Mouse (Mus musculus) liver, embryonic 13.5 days (tissue): ENCODE results near the gene Tmem110. TPM values are rescaled to one million over a fixed set of nuclear protein-coding genes. Genes with fewer than 3 reads are reported as not detected.

ENCODE experiments used
- ATAC-seq: fragments of 200-750 bp; cut with Nextera tagmentation; 2 replicates; pipeline ENCODE4 v1.8.0; 2017; ENCODE audit warnings: low read depth, mild to moderate bottlenecking, moderate number of reproducible peaks, moderate library complexity
- DNase-seq: peaks from one replicate; pipeline ENCODE4 v3.0.0; 2022
- H3K27ac ChIP-seq: fragments of 300-500 bp; sonication (generic); 2 replicates; pipeline ENCODE4 v1.5.1; 2015; ENCODE audit warnings: moderate library complexity, mild to moderate bottlenecking, inconsistent platforms
- H3K27me3 ChIP-seq: fragments of 300-500 bp; sonication (generic); 2 replicates; pipeline ENCODE4 v1.6.1; 2015; ENCODE audit warnings: mild to moderate bottlenecking, inconsistent platforms
- H3K36me3 ChIP-seq: fragments of 300-500 bp; sonication (generic); 2 replicates; pipeline ENCODE4 v1.6.1; 2015; ENCODE audit warnings: mild to moderate bottlenecking, inconsistent platforms
- H3K4me1 ChIP-seq: fragments of 300-500 bp; sonication (generic); replicated peaks from 2 replicates; pipeline ENCODE4 v1.6.1; 2015; ENCODE audit warnings: inconsistent platforms
- H3K4me2 ChIP-seq: fragments of 300-500 bp; sonication (generic); 2 replicates; pipeline ENCODE4 v1.6.1; 2015; ENCODE audit warnings: inconsistent platforms, mild to moderate bottlenecking, moderate library complexity
- H3K4me3 ChIP-seq: fragments of 300-500 bp; sonication (generic); replicated peaks from 2 replicates; pipeline ENCODE4 v1.5.1; 2015; ENCODE audit warnings: mild to moderate bottlenecking, inconsistent platforms
- H3K9ac ChIP-seq: fragments of 300-500 bp; sonication (generic); 2 replicates; pipeline ENCODE4 v1.6.1; 2015; ENCODE audit warnings: mild to moderate bottlenecking, inconsistent platforms
- H3K9me3 ChIP-seq: fragments of 300-500 bp; sonication (generic); replicated peaks from 2 replicates; pipeline ENCODE4 v1.6.1; 2016; ENCODE audit warnings: inconsistent platforms
- WGBS: fragments of 180-500 bp; shearing (Covaris S2); methylation state at CpG from one replicate; pipeline ENCODE4 v1.1.7; 2015; ENCODE audit not compliant: insufficient replicate concordance; 5-methylcytosine and 5-hydroxymethylcytosine counted together
- polyA plus RNA-seq: library from polyadenylated mRNA; unstranded; fragments of >200 nt; fragmentation: Nextera tagmentation; extraction: Ambion mirVana; gene quantifications from 2 replicates; pipeline ENCODE4 v1.2.1, GENCODE M21; 2015

Gene Tmem110
- polyA plus RNA-seq, 1 experiment from 2014 or later: 11.6 TPM

DNA sequence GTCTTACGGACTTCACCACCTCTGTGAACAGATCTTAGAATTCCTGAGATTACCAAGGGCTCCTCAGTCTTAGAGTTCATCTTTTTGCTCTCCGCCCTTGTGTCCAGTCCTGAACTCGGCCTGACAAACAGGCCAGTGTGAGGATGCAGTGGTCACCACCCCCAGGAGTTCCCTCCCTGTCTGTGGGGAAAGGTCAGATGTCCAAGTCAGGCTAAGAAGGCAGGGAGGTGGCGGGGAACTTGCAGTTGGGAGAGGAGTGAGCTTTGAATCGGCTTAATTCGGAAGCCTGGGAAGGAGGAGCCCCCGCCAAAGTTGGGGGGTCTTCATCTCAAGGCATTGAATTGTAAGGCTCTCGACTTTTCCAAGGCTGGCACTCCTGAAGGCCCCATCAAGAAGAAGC lies 54.9 kb downstream of the Tmem110 start:
- Histone ChIP-seq H3K27me3 (no peaks in the 10 kb centered on the region), H3K4me2 (no peak overlapping the region), H3K9me3 (no peaks in the 10 kb centered on the region), H3K4me1 (peaks cover 33% of the 10 kb centered on the region), H3K36me3 (0 out of 2 replicates have a peak, but pooled peaks cover 5% of the 10 kb centered on the region), H3K27ac (no peak overlapping the region), H3K4me3 (no peak overlapping the region), H3K9ac (no peak overlapping the region)
- 73% methylated on average over 8 of the region's 8 CpGs for WGBS
- ATAC-seq: no peak
- DNase-seq: no peak

DNA sequence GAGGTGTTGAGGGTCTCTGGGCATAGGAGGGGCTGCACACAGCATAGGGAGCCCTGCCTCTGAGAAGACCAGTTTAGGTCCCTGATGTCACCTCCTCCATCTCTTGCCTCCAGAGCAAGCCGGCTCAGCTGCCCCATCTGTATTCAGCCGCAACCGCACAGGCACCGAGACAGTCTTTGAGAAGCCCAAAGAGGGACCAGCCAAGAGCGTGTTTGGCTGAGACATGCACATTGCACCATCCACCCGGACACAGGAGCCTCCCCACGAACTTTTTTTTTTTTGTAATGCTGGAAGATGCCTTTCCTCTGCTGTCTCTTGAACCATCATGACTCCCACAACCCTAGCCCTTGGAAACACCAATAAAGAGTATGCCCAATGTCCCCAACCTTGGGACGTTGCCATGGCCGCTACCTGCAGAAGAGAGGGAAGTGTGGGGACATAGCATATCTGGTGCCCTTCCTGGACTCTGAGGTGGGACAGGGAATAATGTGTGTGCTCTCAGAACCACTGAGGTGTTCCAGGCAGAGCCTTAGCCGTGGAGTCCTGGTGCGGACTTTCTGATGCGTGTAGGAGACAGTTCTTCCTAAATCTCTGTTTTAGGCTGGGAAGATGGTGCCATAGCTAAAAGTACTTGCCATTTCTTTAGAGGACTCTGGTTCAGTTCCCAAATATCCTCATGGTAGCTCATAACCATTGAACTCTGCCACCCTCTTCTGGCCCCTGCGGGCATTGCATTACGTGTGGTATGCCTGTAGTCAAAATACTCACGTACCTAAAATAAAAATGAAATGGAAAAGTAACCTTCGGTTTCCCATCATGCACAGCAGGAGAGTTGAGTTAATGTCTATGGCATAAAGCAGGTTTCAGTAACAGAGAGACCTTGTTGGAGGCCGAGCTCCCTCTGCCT lies 55.7 kb downstream of the Tmem110 start:
- Histone ChIP-seq H3K4me1 (peaks cover 31% of the 10 kb centered on the region), H3K27ac (no peak overlapping the region), H3K4me3 (no peak overlapping the region), H3K4me2 (no peak overlapping the region), H3K27me3 (no peaks in the 10 kb centered on the region), H3K9ac (no peak overlapping the region), H3K9me3 (no peaks in the 10 kb centered on the region), H3K36me3 (0 out of 2 replicates have a peak, but pooled peaks cover 1% of the 10 kb centered on the region)
- DNase-seq: peak; percentile 17
- no peak for ATAC-seq
- 68% methylated on average over 17 of the region's 17 CpGs for WGBS

DNA sequence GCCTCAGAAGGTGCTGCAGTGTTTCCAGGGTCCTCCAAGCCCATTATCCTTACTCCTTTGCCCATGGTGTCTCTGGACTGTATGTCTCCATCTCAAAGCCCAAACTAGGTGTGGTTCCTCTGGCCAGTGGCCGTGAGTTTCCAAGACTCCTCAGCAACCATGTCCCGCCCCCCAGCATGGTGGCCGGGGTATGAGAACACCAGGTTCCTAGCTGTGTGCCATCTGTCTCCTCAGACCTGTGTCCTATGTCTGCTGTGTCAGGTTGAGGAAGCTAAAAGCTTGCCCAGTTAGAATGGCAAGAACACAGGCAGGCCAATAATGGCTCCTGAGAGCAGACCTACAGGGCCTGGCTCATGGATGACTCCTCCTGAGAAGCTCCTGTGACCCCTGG lies 56.3 kb downstream of the Tmem110 start:
- Histone ChIP-seq H3K27ac (no peak overlapping the region), H3K4me2 (no peak overlapping the region), H3K9ac (no peak overlapping the region), H3K9me3 (no peaks in the 10 kb centered on the region), H3K36me3 (no peaks in the 10 kb centered on the region), H3K4me1 (peaks cover 26% of the 10 kb centered on the region), H3K4me3 (no peak overlapping the region), H3K27me3 (no peaks in the 10 kb centered on the region)
- 76% methylated on average over 3 of the region's 3 CpGs for WGBS
- ATAC-seq (no peak; the same call in 1 of the 2 replicates), DNase-seq (no peak)

DNA sequence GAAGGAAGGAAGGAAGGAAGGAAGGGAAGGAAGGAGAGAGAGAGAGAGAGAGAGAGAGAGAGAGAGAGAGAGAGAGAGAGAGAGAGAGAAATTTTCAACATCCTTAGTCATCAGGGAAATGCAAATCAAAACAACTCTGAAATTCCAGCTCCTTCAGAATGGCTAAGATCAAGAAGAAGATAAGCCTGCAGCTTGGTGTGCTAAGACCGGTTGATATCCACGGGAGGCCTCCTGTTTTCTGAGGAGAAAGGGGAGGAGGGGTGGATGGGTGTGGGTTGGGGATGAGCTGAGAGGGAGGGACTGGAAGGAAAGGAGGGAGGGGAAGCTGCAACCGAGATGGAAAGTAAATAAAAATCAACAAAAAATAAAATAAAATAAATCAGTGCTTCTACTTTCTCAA lies 59.9 kb downstream of the Tmem110 start:
- Histone ChIP-seq H3K4me2 (no peak overlapping the region), H3K9me3 (no peaks in the 10 kb centered on the region), H3K4me3 (no peak overlapping the region), H3K9ac (no peak overlapping the region), H3K27ac (no peak overlapping the region), H3K27me3 (no peaks in the 10 kb centered on the region), H3K4me1 (peaks cover 21% of the 10 kb centered on the region), H3K36me3 (no peaks in the 10 kb centered on the region)
- no peak for DNase-seq
- WGBS: 11% methylated on average over 3 of the region's 3 CpGs
- ATAC-seq: no peak

DNA sequence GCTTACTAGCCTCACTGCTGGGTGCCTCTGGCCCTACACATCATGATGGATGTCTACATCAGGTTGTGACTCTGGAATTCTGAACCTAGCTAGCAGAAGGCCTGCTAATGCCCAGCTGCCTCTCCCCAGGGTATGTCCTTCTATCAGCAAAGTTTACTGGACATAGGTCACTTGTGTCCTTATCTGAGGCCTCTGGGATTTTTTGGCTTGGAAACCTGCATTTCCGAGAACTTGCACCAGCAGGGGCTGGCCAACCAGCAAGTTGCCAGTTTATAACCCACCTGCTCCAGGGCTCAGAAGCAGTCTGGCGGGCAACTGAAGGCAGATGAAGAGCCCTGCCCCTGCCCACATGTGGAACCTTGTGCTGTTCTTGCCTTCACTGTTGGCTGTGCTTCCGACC lies 60.8 kb downstream of the Tmem110 start, which contains the start of gene Itih4:
Gene Itih4 (plus strand): TSS at position 273 of the 400 bp plus-strand sequence.
- Histone ChIP-seq H3K4me3 (no peak within 1 kb of the TSS), H3K9ac (no peak within 1 kb of the TSS), H3K4me2 (peak within 1 kb of the TSS; percentile 25), H3K9me3 (no peaks in the 10 kb centered on the region), H3K36me3 (no peaks in the 10 kb centered on the region), H3K4me1 (peaks cover 19% of the 10 kb centered on the region), H3K27me3 (no peaks in the 10 kb centered on the region), H3K27ac (peak within 1 kb of the TSS; percentile 47)
- ATAC-seq (no peak), DNase-seq (no peak)
- WGBS: 61% methylated on average over 3 of the region's 3 CpGs

DNA sequence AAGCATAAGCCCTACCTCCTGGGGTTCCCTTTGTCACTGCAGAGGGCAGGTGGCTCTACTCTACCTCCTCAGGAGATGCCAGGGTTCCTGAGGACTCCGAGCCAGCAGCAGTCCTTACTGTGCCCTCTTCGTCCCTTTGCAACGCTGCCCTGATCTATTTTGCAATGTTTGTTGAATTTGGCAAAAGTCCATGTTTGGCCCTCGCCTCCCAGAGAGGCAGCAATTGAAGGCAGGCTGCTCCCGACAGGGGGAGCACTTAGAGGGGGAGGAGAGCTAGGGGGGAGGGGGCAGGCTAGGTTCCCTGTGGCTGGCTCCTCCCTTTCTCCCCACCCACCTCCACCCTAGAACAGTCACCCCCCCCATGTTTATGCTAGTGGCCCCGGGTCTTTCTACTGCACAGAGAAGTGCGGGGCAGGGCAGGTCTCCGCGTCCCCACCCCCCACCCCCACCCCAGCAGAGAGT lies 62.9 kb downstream of the Tmem110 start:
- no peak overlapping the region for H3K9ac ChIP-seq
- no peak overlapping the region for H3K4me3 ChIP-seq
- DNase-seq: no peak

DNA sequence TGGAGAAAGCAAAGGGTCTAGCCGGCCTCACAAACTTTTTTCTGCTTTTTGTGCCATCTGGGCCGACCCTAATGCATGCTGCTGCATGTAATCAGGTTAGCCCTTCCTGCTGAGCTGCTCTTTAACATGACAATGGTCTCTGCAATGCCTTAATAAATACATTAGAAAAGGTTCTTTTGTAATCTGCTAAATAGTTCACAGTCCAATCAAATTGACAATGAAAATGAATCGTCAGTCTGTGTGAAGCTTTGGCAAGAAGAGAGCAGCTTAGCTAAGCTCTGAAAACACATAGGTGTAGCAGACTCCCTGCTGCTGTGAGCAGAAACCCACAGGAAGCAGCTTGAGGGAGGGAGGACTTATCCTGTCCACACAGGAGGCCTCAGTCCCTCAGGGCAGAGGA lies 74.6 kb downstream of the Tmem110 start:
- ATAC-seq: no peak
- 43% methylated on average over 3 of the region's 3 CpGs for WGBS
- no peaks in the 10 kb centered on the region for H3K36me3 ChIP-seq

More for the DNA sequence above, 62.9 kb downstream of the Tmem110 start:
- 15% methylated on average over 9 of the region's 9 CpGs for WGBS
- Histone ChIP-seq H3K36me3 (no peaks in the 10 kb centered on the region), H3K27ac (no peak overlapping the region), H3K27me3 (no peaks in the 10 kb centered on the region), H3K9me3 (no peaks in the 10 kb centered on the region), H3K4me2 (peak overlapping the region; percentile 38), H3K4me1 (peaks cover 16% of the 10 kb centered on the region)
- ATAC-seq: peak; percentile 60

DNA sequence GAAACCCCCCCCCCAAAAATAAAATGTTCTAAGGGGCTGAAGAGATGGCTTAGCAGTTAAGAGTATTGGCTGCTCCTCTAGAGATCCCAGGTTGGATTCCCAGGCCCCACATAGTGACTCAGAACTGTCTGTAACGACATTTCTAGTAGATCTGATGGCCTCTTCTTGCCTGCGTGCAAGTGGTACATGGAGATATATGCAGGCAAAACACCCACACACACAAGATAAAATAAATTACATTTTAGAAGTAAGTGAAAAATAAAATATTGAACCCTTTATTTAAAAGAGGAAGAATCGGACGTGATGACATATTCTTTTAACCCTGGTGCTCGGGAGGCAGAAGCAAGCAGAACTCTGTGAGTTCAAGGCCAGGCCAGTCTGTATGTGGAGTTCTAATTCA lies 77.2 kb downstream of the Tmem110 start:
- no peak overlapping the region for H3K4me2 ChIP-seq
- H3K4me1 ChIP-seq: peaks cover 3% of the 10 kb centered on the region; the same call in 1 of the 2 replicates
- no peak overlapping the region for H3K9ac ChIP-seq
- DNase-seq (no peak), ATAC-seq (no peak)
- no peak overlapping the region for H3K4me3 ChIP-seq
- H3K36me3 ChIP-seq: no peaks in the 10 kb centered on the region
- no peak overlapping the region for H3K27ac ChIP-seq
- no peaks in the 10 kb centered on the region for H3K27me3 ChIP-seq
- H3K9me3 ChIP-seq: no peaks in the 10 kb centered on the region
- 69% methylated on average over 5 of the region's 5 CpGs for WGBS

More for the DNA sequence above, 74.6 kb downstream of the Tmem110 start:
- Histone ChIP-seq H3K9ac (no peak overlapping the region), H3K9me3 (no peaks in the 10 kb centered on the region), H3K4me3 (no peak overlapping the region), H3K27me3 (no peaks in the 10 kb centered on the region), H3K4me1 (peaks cover 10% of the 10 kb centered on the region; the same call in 1 of the 2 replicates), H3K27ac (no peak overlapping the region), H3K4me2 (no peak overlapping the region)
- DNase-seq: no peak

DNA sequence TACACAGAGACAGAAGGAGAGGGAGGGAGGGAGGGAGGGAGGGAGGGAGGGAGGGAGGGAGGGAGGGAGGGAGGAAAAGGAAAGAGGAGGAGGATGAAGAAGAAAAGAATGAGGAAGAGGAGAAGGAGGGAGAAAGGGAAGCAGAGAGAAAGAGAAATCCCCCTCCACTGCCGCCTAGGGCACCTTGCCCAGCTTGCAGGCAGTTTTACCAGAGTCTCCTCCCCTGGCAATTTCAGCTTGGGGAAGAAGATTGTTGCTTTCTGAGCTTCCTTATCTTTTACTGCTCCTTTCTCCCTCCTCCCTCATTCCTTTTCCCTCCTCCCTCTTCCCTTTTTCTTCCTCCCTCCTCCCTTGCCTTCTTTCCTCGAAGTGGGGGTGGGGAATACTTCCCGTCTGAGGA lies 77.6 kb downstream of the Tmem110 start:
- no peak overlapping the region for H3K4me2 ChIP-seq
- no peak overlapping the region for H3K4me3 ChIP-seq
- no peak overlapping the region for H3K27ac ChIP-seq
- H3K4me1 ChIP-seq: peaks cover 7% of the 10 kb centered on the region; the same call in 1 of the 2 replicates
- DNase-seq: no peak
- H3K27me3 ChIP-seq: no peaks in the 10 kb centered on the region
- H3K9ac ChIP-seq: no peak overlapping the region
- WGBS: 45% methylated on average over 3 of the region's 3 CpGs
- ATAC-seq: no peak
- H3K9me3 ChIP-seq: no peaks in the 10 kb centered on the region
- no peaks in the 10 kb centered on the region for H3K36me3 ChIP-seq

DNA sequence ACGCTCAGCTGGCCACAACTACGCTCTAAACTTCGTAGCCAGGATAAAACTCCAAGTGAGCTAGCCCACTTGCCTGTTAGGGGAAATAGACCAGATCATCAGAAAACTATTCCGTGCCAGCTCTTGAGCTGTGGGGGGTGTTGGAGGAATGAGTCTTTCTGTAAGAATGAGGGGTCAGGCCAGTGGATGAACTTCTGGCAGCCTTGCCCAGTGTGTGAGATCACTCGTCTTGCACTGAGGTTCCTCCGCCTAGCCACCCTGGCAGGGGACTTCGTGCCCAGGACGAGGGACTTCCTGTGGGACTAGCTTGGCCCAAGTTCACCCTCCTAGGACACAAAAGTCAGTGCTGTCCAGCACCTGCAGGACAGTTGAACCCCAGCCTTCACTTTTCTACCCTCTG lies 78.9 kb downstream of the Tmem110 start:
- no peak overlapping the region for H3K27ac ChIP-seq
- H3K27me3 ChIP-seq: no peaks in the 10 kb centered on the region
- H3K9ac ChIP-seq: no peak overlapping the region
- H3K4me2 ChIP-seq: no peak overlapping the region
- no peak for ATAC-seq
- DNase-seq: no peak
- WGBS: 63% methylated on average over 8 of the region's 8 CpGs
- no peaks in the 10 kb centered on the region for H3K9me3 ChIP-seq
- H3K4me1 ChIP-seq: peaks cover 13% of the 10 kb centered on the region
- H3K4me3 ChIP-seq: no peak overlapping the region
- H3K36me3 ChIP-seq: no peaks in the 10 kb centered on the region

DNA sequence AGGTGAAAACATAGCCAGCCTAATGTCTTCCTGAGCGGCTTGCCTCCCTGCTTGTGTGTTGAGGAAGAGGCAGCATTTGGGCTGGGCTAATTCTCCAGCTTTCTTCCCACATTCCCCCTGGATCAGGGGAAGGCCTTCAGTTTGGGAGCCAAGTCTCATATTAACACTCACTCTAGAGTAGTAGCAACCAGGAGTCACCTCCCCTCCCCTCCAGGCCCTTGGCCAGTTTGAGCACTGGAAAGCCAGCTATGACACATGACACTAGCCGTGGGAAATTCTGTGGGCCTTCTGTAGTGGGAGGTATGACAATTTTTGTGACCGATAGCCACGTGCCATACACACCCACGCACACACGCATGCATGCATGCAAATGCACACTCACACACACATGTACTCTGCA lies 80.6 kb downstream of the Tmem110 start:
- Histone ChIP-seq H3K9me3 (no peaks in the 10 kb centered on the region), H3K9ac (no peak overlapping the region), H3K27me3 (no peaks in the 10 kb centered on the region), H3K4me1 (peaks cover 13% of the 10 kb centered on the region), H3K27ac (no peak overlapping the region), H3K36me3 (no peaks in the 10 kb centered on the region), H3K4me2 (no peak overlapping the region), H3K4me3 (no peak overlapping the region)
- 62% methylated on average over 6 of the region's 6 CpGs for WGBS
- ATAC-seq (no peak), DNase-seq (no peak)
